Mouse (Mus musculus): Measurements from ENCODE around the gene Fthl17b. TPM values are rescaled to one million over a fixed set of nuclear protein-coding genes. Genes with fewer than 3 reads are reported as not detected.

Fthl17b gene
- polyA plus RNA-seq (2014; fragmentation: Illumina TruSeq; extraction: RNeasy Lipid Tissue Mini Kit (QIAGEN cat#74804); ENCODE audit: low read depth, low replicate concordance): not detected

GRCm38 (mm10) chrX:8962875-8963274, at the start of gene Fthl17b:
Gene Fthl17b (minus strand): TSS chrX:8962975.

GRCm38 (mm10) chrX:8986655-8987054, 23.9 kb upstream of the Fthl17b start, which contains the start of gene Fthl17d:
Gene Fthl17d (minus strand): TSS chrX:8986755.

GRCm38 (mm10) chrX:8976459-8976858, 13.7 kb upstream of the Fthl17b start, which contains the start of gene Fthl17c:
Gene Fthl17c (minus strand): TSS chrX:8976559.

Other genes with a start within 250 kb of the Fthl17b start
- not detected for gene Ssx9, start 214.5 kb downstream of the Fthl17b start, polyA plus RNA-seq (2014; fragmentation: Illumina TruSeq; extraction: RNeasy Lipid Tissue Mini Kit (QIAGEN cat#74804); ENCODE audit: low read depth, low replicate concordance)
- gene Ssxb5, start 159.3 kb downstream of the Fthl17b start, polyA plus RNA-seq (2014; fragmentation: Illumina TruSeq; extraction: RNeasy Lipid Tissue Mini Kit (QIAGEN cat#74804); ENCODE audit: low read depth, low replicate concordance): not detected
- gene Gm6592, start 119.0 kb downstream of the Fthl17b start, polyA plus RNA-seq (2014; fragmentation: Illumina TruSeq; extraction: RNeasy Lipid Tissue Mini Kit (QIAGEN cat#74804); ENCODE audit: low read depth, low replicate concordance): not detected
- not detected for gene Gm5751, start 88.7 kb downstream of the Fthl17b start, polyA plus RNA-seq (2014; fragmentation: Illumina TruSeq; extraction: RNeasy Lipid Tissue Mini Kit (QIAGEN cat#74804); ENCODE audit: low read depth, low replicate concordance)
- 5.8 TPM for gene B630019K06Rik, start 70.6 kb downstream of the Fthl17b start, polyA plus RNA-seq (2014; fragmentation: Illumina TruSeq; extraction: RNeasy Lipid Tissue Mini Kit (QIAGEN cat#74804); ENCODE audit: low read depth, low replicate concordance)
- gene Fthl17c, start 13.6 kb upstream of the Fthl17b start, polyA plus RNA-seq (2014; fragmentation: Illumina TruSeq; extraction: RNeasy Lipid Tissue Mini Kit (QIAGEN cat#74804); ENCODE audit: low read depth, low replicate concordance): not detected
- not detected for gene Fthl17d, start 23.8 kb upstream of the Fthl17b start, polyA plus RNA-seq (2014; fragmentation: Illumina TruSeq; extraction: RNeasy Lipid Tissue Mini Kit (QIAGEN cat#74804); ENCODE audit: low read depth, low replicate concordance)
- gene Fthl17e, start 70.5 kb upstream of the Fthl17b start, polyA plus RNA-seq (2014; fragmentation: Illumina TruSeq; extraction: RNeasy Lipid Tissue Mini Kit (QIAGEN cat#74804); ENCODE audit: low read depth, low replicate concordance): not detected
- gene Fthl17f, start 100.0 kb upstream of the Fthl17b start, polyA plus RNA-seq (2014; fragmentation: Illumina TruSeq; extraction: RNeasy Lipid Tissue Mini Kit (QIAGEN cat#74804); ENCODE audit: low read depth, low replicate concordance): not detected
- gene 4930402K13Rik, start 141.6 kb upstream of the Fthl17b start, polyA plus RNA-seq (2014; fragmentation: Illumina TruSeq; extraction: RNeasy Lipid Tissue Mini Kit (QIAGEN cat#74804); ENCODE audit: low read depth, low replicate concordance): not detected
- 3.8 TPM for gene Lancl3, start 236.9 kb upstream of the Fthl17b start, polyA plus RNA-seq (2014; fragmentation: Illumina TruSeq; extraction: RNeasy Lipid Tissue Mini Kit (QIAGEN cat#74804); ENCODE audit: low read depth, low replicate concordance)

Measured in sigmoid colon, adult 10 weeks (tissue).